9 mouse cellular contexts compared by ENCODE assay signal in the genomic region with DNA sequence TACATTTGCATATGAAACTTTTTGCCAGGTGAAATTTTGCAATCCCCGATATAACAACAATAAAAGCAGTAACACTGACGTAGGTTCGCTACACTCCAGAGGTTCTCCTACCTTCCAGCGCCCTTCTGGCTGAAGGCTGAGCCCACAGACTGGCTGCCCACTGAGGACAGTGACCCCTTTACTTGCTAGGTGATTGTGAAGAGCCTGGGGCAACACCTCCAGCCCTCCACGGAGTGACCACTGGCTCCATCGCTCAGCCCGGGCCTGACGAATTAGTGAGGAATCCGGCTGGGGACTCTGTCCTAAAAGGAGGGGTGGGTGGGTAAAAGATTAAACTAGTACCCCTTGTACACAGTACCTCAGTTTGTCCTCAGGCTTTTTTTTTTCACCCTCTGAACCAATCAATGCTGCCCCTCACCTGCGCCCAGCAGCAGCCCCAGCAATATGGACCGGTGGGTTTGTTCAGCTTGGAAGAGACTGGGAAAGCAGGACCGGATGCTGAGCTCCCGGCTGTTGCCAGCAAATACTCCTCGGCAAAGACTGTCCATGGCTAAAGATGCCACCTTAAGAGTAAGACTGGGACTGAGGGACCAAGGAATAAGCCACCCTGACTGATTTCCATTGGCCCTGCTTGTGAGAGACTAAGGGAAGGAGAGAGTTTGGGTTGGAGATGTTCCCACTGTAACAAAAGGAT. TPM values are rescaled to one million over a fixed set of nuclear protein-coding genes. Genes with fewer than 3 reads are reported as not detected.
A peak's percentile ranks its signal among the peaks of the same experiment; 100 is the strongest.
DNase-seq lines count a peak whose midpoint lies in the region; ATAC-seq lines count a peak whose summit lies in the region.
"Had no signal": no experiment of that assay in that cellular context is flagged by ENCODE, and none has a peak within 500 bp of the region (broad histone marks: within the 10 kb centered on the region; RNA-seq: fewer than 3 reads in every experiment).

No protein-coding gene starts in this region.

- no peaks in the 10 kb centered on the region for H3K27me3 ChIP-seq in hindbrain, embryonic 12.5 days
- no peaks in the 10 kb centered on the region for H3K27me3 ChIP-seq in hindbrain, embryonic 11.5 days (ENCODE audit: control insufficient read depth, insufficient read depth, low read length)
- no peaks in the 10 kb centered on the region for H3K27me3 ChIP-seq in midbrain, embryonic 12.5 days
- H3K27me3 ChIP-seq in midbrain, embryonic 16.5 days (ENCODE audit: control insufficient read depth, insufficient read depth, low read depth, low read length), result no peaks in the 10 kb centered on the region
- no peaks in the 10 kb centered on the region for H3K27me3 ChIP-seq in liver, embryonic 16.5 days (ENCODE audit: control insufficient read depth, insufficient read depth, low read depth, low read length)
- H3K27me3 ChIP-seq: Patski had no signal

- peaks cover 57% of the 10 kb centered on the region for H3K36me3 ChIP-seq in hindbrain, embryonic 12.5 days
- peaks cover 9% of the 10 kb centered on the region for H3K36me3 ChIP-seq in hindbrain, embryonic 11.5 days (ENCODE audit: control insufficient read depth, insufficient read depth, low read length)
- H3K36me3 ChIP-seq in midbrain, embryonic 12.5 days, result peaks cover 65% of the 10 kb centered on the region
- peaks cover 26% of the 10 kb centered on the region for H3K36me3 ChIP-seq in midbrain, embryonic 16.5 days (ENCODE audit: control insufficient read depth, insufficient read depth, low read length)
- peaks cover 63% of the 10 kb centered on the region for H3K36me3 ChIP-seq in liver, embryonic 16.5 days (ENCODE audit: control insufficient read depth, insufficient read depth)

- H3K4me3 ChIP-seq in hindbrain, embryonic 12.5 days, result peak overlapping the region; percentile 67; the same call in 1 of the 2 replicates
- no peak overlapping the region for H3K4me3 ChIP-seq in hindbrain, embryonic 11.5 days (ENCODE audit: low read depth, low read length)
- H3K4me3 ChIP-seq in midbrain, embryonic 12.5 days, result no peak overlapping the region
- no peak overlapping the region for H3K4me3 ChIP-seq in midbrain, embryonic 16.5 days (ENCODE audit: low read depth, low read length)
- H3K4me3 ChIP-seq in liver, embryonic 16.5 days (ENCODE audit: low read depth, low read length), result peak overlapping the region; percentile 87

- 0 out of 2 replicates have a peak overlapping the region, but pooled peaks have one; percentile 4 for H3K4me2 ChIP-seq in hindbrain, embryonic 12.5 days (replicated peaks)
- no peak overlapping the region for H3K4me2 ChIP-seq in hindbrain, embryonic 11.5 days (replicated peaks; ENCODE audit: low read depth, low read length)
- no peak overlapping the region for H3K4me2 ChIP-seq in midbrain, embryonic 12.5 days (replicated peaks)
- no peak overlapping the region for H3K4me2 ChIP-seq in midbrain, embryonic 16.5 days (ENCODE audit: low read length)
- H3K4me2 ChIP-seq in liver, embryonic 16.5 days (ENCODE audit: low read depth, low read length), result peak overlapping the region; percentile 63

- H3K27ac ChIP-seq in hindbrain, embryonic 12.5 days, result no peak overlapping the region
- no peak overlapping the region for H3K27ac ChIP-seq in hindbrain, embryonic 11.5 days (ENCODE audit: low read depth, low read length)
- H3K27ac ChIP-seq in midbrain, embryonic 12.5 days (replicated peaks), result no peak overlapping the region
- no peak overlapping the region for H3K27ac ChIP-seq in midbrain, embryonic 16.5 days (ENCODE audit: low read length)
- H3K27ac ChIP-seq in liver, embryonic 16.5 days (ENCODE audit: low read length), result peak overlapping the region; percentile 100

- H3K4me1 ChIP-seq in hindbrain, embryonic 12.5 days, result peaks cover 21% of the 10 kb centered on the region
- peaks cover 7% of the 10 kb centered on the region for H3K4me1 ChIP-seq in hindbrain, embryonic 11.5 days (replicated peaks; ENCODE audit: control insufficient read depth, insufficient read depth, low read length)
- peaks cover 21% of the 10 kb centered on the region for H3K4me1 ChIP-seq in midbrain, embryonic 12.5 days
- peaks cover 17% of the 10 kb centered on the region for H3K4me1 ChIP-seq in midbrain, embryonic 16.5 days (ENCODE audit: control insufficient read depth, insufficient read depth, low read length)
- H3K4me1 ChIP-seq in liver, embryonic 16.5 days (ENCODE audit: control insufficient read depth, low read depth, low read length), result peaks cover 42% of the 10 kb centered on the region

- peak; percentile 0 for DNase-seq in adrenal gland, postnatal 10 days
- no peak for DNase-seq in adrenal gland, postnatal 4 days (ENCODE audit: low spot score in 2 of 2)
- DNase-seq in hindbrain, embryonic 11.5 days (ENCODE audit: low spot score), result no peak
- no peak for DNase-seq in embryo, embryonic 10 days (ENCODE audit: low spot score)

- 90% methylated on average over 14 of the region's 14 CpGs for WGBS in hindbrain, embryonic 12.5 days
- WGBS in hindbrain, embryonic 11.5 days, result 86% methylated on average over 14 of the region's 14 CpGs
- 87% methylated on average over 14 of the region's 14 CpGs for WGBS in midbrain, embryonic 12.5 days
- 88% methylated on average over 14 of the region's 14 CpGs for WGBS in midbrain, embryonic 16.5 days
- 82% methylated on average over 14 of the region's 14 CpGs for WGBS in liver, embryonic 16.5 days (ENCODE audit: insufficient replicate concordance)

- ATAC-seq in hindbrain, embryonic 12.5 days (ENCODE audit: low FRiP score), result no peak
- ATAC-seq in hindbrain, embryonic 11.5 days (ENCODE audit: low FRiP score), result no peak
- ATAC-seq in midbrain, embryonic 12.5 days (ENCODE audit: low FRiP score, low read depth), result no peak
- ATAC-seq in midbrain, embryonic 16.5 days, result no peak
- ATAC-seq in liver, embryonic 16.5 days (ENCODE audit: low read depth), result no peak
- ATAC-seq: Patski had no signal

- peak overlapping the region; percentile 79; the same call in 1 of the 2 replicates for H3K9ac ChIP-seq in hindbrain, embryonic 12.5 days
- no peak overlapping the region for H3K9ac ChIP-seq in hindbrain, embryonic 11.5 days (ENCODE audit: low read depth, low read length)
- peak overlapping the region; percentile 77; the same call in 1 of the 2 replicates for H3K9ac ChIP-seq in midbrain, embryonic 12.5 days (replicated peaks)
- no peak overlapping the region for H3K9ac ChIP-seq in midbrain, embryonic 16.5 days (ENCODE audit: low read depth, low read length)
- H3K9ac ChIP-seq in liver, embryonic 16.5 days (ENCODE audit: low read depth, low read length), result peak overlapping the region; percentile 94

- H3K9me3 ChIP-seq in hindbrain, embryonic 12.5 days (replicated peaks), result no peaks in the 10 kb centered on the region
- H3K9me3 ChIP-seq in hindbrain, embryonic 11.5 days (ENCODE audit: control insufficient read depth, low read length), result no peaks in the 10 kb centered on the region
- no peaks in the 10 kb centered on the region for H3K9me3 ChIP-seq in midbrain, embryonic 12.5 days
- H3K9me3 ChIP-seq in midbrain, embryonic 16.5 days (replicated peaks; ENCODE audit: control insufficient read depth, low read length, poor library complexity, severe bottlenecking), result no peaks in the 10 kb centered on the region
- no peaks in the 10 kb centered on the region for H3K9me3 ChIP-seq in liver, embryonic 16.5 days (replicated peaks; ENCODE audit: control insufficient read depth, low read length)

RNA-seq across cellular contexts. Expression of gene Ppox, which starts 1.8 kb away (rescaled TPM):
- 10 to 100 TPM; 30.8 to 43.8 TPM for total RNA-seq in adrenal gland, postnatal 10 days (2021)
- 10 to 100 TPM; 55.8 to 57.1 TPM for total RNA-seq in adrenal gland, postnatal 4 days (2021)
- 60.5 and 60.9 TPM in 2 replicates for polyA plus RNA-seq in hindbrain, embryonic 12.5 days (2016; fragmentation: Nextera tagmentation; extraction: Ambion mirVana)
- 48.1 and 51.8 TPM in 2 replicates for polyA plus RNA-seq in hindbrain, embryonic 11.5 days (2014; fragmentation: Nextera tagmentation; extraction: Ambion mirVana)
- polyA plus RNA-seq in midbrain, embryonic 12.5 days (2016; fragmentation: Nextera tagmentation; extraction: Ambion mirVana), result 61.4 and 61.5 TPM in 2 replicates
- 44.4 and 49.5 TPM in 2 replicates for polyA plus RNA-seq in midbrain, embryonic 16.5 days (2015; fragmentation: Nextera tagmentation; extraction: Ambion mirVana)
- 205 and 206 TPM in 2 replicates for polyA plus RNA-seq in liver, embryonic 16.5 days (2015; fragmentation: Nextera tagmentation; extraction: Ambion mirVana)

RNA-seq across cellular contexts. Expression of gene Usp21, which starts 8.6 kb away (rescaled TPM):
- 10 to 100 TPM; 31.8 to 40.2 TPM for total RNA-seq in adrenal gland, postnatal 10 days (2021)
- 10 to 100 TPM; 51.4 to 56.0 TPM for total RNA-seq in adrenal gland, postnatal 4 days (2021)
- polyA plus RNA-seq in hindbrain, embryonic 12.5 days (2016; fragmentation: Nextera tagmentation; extraction: Ambion mirVana), result 114 and 117 TPM in 2 replicates
- polyA plus RNA-seq in hindbrain, embryonic 11.5 days (2014; fragmentation: Nextera tagmentation; extraction: Ambion mirVana), result 82.8 and 85.4 TPM in 2 replicates
- polyA plus RNA-seq in midbrain, embryonic 12.5 days (2016; fragmentation: Nextera tagmentation; extraction: Ambion mirVana), result 113 and 119 TPM in 2 replicates
- 105 and 112 TPM in 2 replicates for polyA plus RNA-seq in midbrain, embryonic 16.5 days (2015; fragmentation: Nextera tagmentation; extraction: Ambion mirVana)
- polyA plus RNA-seq in liver, embryonic 16.5 days (2015; fragmentation: Nextera tagmentation; extraction: Ambion mirVana), result 23.1 and 25.3 TPM in 2 replicates

RNA-seq across cellular contexts. Expression of gene B4galt3, which starts 9.0 kb away (rescaled TPM):
- 10 to 100 TPM; 28.9 to 34.7 TPM for total RNA-seq in adrenal gland, postnatal 10 days (2021)
- 10 to 100 TPM; 48.4 to 56.3 TPM for total RNA-seq in adrenal gland, postnatal 4 days (2021)
- polyA plus RNA-seq in hindbrain, embryonic 12.5 days (2016; fragmentation: Nextera tagmentation; extraction: Ambion mirVana), result 83.6 and 85.6 TPM in 2 replicates
- 59.1 and 66.3 TPM in 2 replicates for polyA plus RNA-seq in hindbrain, embryonic 11.5 days (2014; fragmentation: Nextera tagmentation; extraction: Ambion mirVana)
- polyA plus RNA-seq in midbrain, embryonic 12.5 days (2016; fragmentation: Nextera tagmentation; extraction: Ambion mirVana), result 72.1 and 80.6 TPM in 2 replicates
- polyA plus RNA-seq in midbrain, embryonic 16.5 days (2015; fragmentation: Nextera tagmentation; extraction: Ambion mirVana), result 113 and 115 TPM in 2 replicates
- 22.6 and 23.2 TPM in 2 replicates for polyA plus RNA-seq in liver, embryonic 16.5 days (2015; fragmentation: Nextera tagmentation; extraction: Ambion mirVana)

RNA-seq across cellular contexts. Expression of gene Ufc1, which starts 15.7 kb away (rescaled TPM):
- 100 to 1,000 TPM; 145 to 153 TPM for total RNA-seq in adrenal gland, postnatal 10 days (2021)
- 100 to 1,000 TPM; 138 to 155 TPM for total RNA-seq in adrenal gland, postnatal 4 days (2021)
- 106 and 108 TPM in 2 replicates for polyA plus RNA-seq in hindbrain, embryonic 12.5 days (2016; fragmentation: Nextera tagmentation; extraction: Ambion mirVana)
- 108 and 114 TPM in 2 replicates for polyA plus RNA-seq in hindbrain, embryonic 11.5 days (2014; fragmentation: Nextera tagmentation; extraction: Ambion mirVana)
- polyA plus RNA-seq in midbrain, embryonic 12.5 days (2016; fragmentation: Nextera tagmentation; extraction: Ambion mirVana), result 106 TPM in 2 replicates
- polyA plus RNA-seq in midbrain, embryonic 16.5 days (2015; fragmentation: Nextera tagmentation; extraction: Ambion mirVana), result 105 and 116 TPM in 2 replicates
- 40.3 and 45.2 TPM in 2 replicates for polyA plus RNA-seq in liver, embryonic 16.5 days (2015; fragmentation: Nextera tagmentation; extraction: Ambion mirVana)

RNA-seq across cellular contexts. Expression of gene Ndufs2, which starts 28.0 kb away (rescaled TPM):
- total RNA-seq in adrenal gland, postnatal 10 days (2021), result 1,000 to 10,000 TPM in 1 of 2 experiments, 100 to 1,000 TPM in 1; 996 to 1,019 TPM
- 100 to 1,000 TPM; 446 to 477 TPM for total RNA-seq in adrenal gland, postnatal 4 days (2021)
- polyA plus RNA-seq in hindbrain, embryonic 12.5 days (2016; fragmentation: Nextera tagmentation; extraction: Ambion mirVana), result 209 and 227 TPM in 2 replicates
- 259 and 263 TPM in 2 replicates for polyA plus RNA-seq in hindbrain, embryonic 11.5 days (2014; fragmentation: Nextera tagmentation; extraction: Ambion mirVana)
- polyA plus RNA-seq in midbrain, embryonic 12.5 days (2016; fragmentation: Nextera tagmentation; extraction: Ambion mirVana), result 224 and 226 TPM in 2 replicates
- polyA plus RNA-seq in midbrain, embryonic 16.5 days (2015; fragmentation: Nextera tagmentation; extraction: Ambion mirVana), result 218 and 225 TPM in 2 replicates
- 138 and 143 TPM in 2 replicates for polyA plus RNA-seq in liver, embryonic 16.5 days (2015; fragmentation: Nextera tagmentation; extraction: Ambion mirVana)

Comparison
In these comparisons a context has a peak if more than half of its experiments do, and no peak if none do; other contexts are left out.
1. H3K4me2 ChIP-seq: peak in hindbrain, embryonic 12.5 days (single experiment) and liver, embryonic 16.5 days (single experiment); none in hindbrain, embryonic 11.5 days (single experiment), midbrain, embryonic 12.5 days (single experiment) and midbrain, embryonic 16.5 days (single experiment).
2. H3K4me3 ChIP-seq: peak in hindbrain, embryonic 12.5 days (single experiment) and liver, embryonic 16.5 days (single experiment); none in hindbrain, embryonic 11.5 days (single experiment), midbrain, embryonic 12.5 days (single experiment) and midbrain, embryonic 16.5 days (single experiment).
3. H3K9ac ChIP-seq: peak in hindbrain, embryonic 12.5 days (single experiment), midbrain, embryonic 12.5 days (single experiment) and liver, embryonic 16.5 days (single experiment); none in hindbrain, embryonic 11.5 days (single experiment) and midbrain, embryonic 16.5 days (single experiment).